Mouse (Mus musculus) MEL (cell line): ENCODE measurements around the gene Scgb3a1. TPM values are rescaled to one million over a fixed set of nuclear protein-coding genes. Genes with fewer than 3 reads are reported as not detected.

ENCODE experiments used
- DNase-seq: peaks from one replicate; pipeline ENCODE4 v3.0.0; 2011; ENCODE audit warnings: low read depth, low spot score
- H3K27ac ChIP-seq: 2 replicates; pipeline ENCODE4 v1.5.1; 2012; ENCODE audit warnings: low read depth, mild to moderate bottlenecking, control low read depth, low read length, moderate library complexity; ENCODE audit not compliant: control insufficient read depth
- H3K27me3 ChIP-seq, 2 experiments: fragments of 150-350 bp in 1 of 2; sonication (generic) in 1 of 2; 2 replicates each; pipeline ENCODE4 v1.6.1; 2012; ENCODE audit warnings: low read length in 2 of 2, mild to moderate bottlenecking in 2 of 2, improper control_type of control experiment in 1 of 2, moderate library complexity in 1 of 2; ENCODE audit not compliant: insufficient read depth in 2 of 2, control insufficient read depth in 1 of 2
- H3K36me3 ChIP-seq, 2 experiments: 2 replicates each; pipeline ENCODE4 v1.6.1; 2012 to 2014; ENCODE audit warnings: low read length in 2 of 2, improper control_type of control experiment in 1 of 2, inconsistent platforms in 1 of 2, mild to moderate bottlenecking in 1 of 2; ENCODE audit not compliant: insufficient read depth in 2 of 2, control insufficient read depth in 1 of 2
- H3K4me1 ChIP-seq, 2 experiments: fragments of 150-350 bp in 1 of 2; sonication (generic) in 1 of 2; 2 replicates each; pipeline ENCODE4 v1.6.1; 2012; ENCODE audit warnings: low read length in 2 of 2, improper control_type of control experiment in 1 of 2, mild to moderate bottlenecking in 1 of 2; ENCODE audit not compliant: insufficient read depth in 2 of 2, control insufficient read depth in 1 of 2
- H3K4me3 ChIP-seq, 2 experiments: fragments of 150-350 bp in 1 of 2; sonication (generic) in 1 of 2; 2 replicates each; pipeline ENCODE4 v1.5.1; 2012; ENCODE audit warnings: low read depth in 2 of 2, low read length in 2 of 2, mild to moderate bottlenecking in 2 of 2, moderate library complexity in 2 of 2, control low read depth in 1 of 2, improper control_type of control experiment in 1 of 2; ENCODE audit not compliant: control insufficient read depth in 1 of 2, insufficient read depth in 1 of 2
- H3K79me2 ChIP-seq: 2 replicates; pipeline ENCODE4 v1.6.1; 2012; ENCODE audit warnings: mild to moderate bottlenecking, low read length, moderate library complexity; ENCODE audit not compliant: control insufficient read depth, poor library complexity, insufficient read depth
- H3K9ac ChIP-seq: 2 replicates; pipeline ENCODE4 v1.6.1; 2012; ENCODE audit warnings: low read depth, mild to moderate bottlenecking, control low read depth, low read length, moderate library complexity; ENCODE audit not compliant: control insufficient read depth, poor library complexity, severe bottlenecking
- H3K9me3 ChIP-seq: fragments of 150-350 bp; sonication (generic); replicated peaks from 2 replicates; pipeline ENCODE4 v1.6.1; 2012; ENCODE audit warnings: mild to moderate bottlenecking, low read length, improper control_type of control experiment, moderate library complexity; ENCODE audit not compliant: insufficient read depth
- E2F4 ChIP-seq: IDR thresholded peaks from 2 replicates; pipeline ENCODE4 v1.6.1; 2011; ENCODE audit warnings: low read depth, low read length, improper control_type of control experiment, borderline replicate concordance
- HCFC1 ChIP-seq: IDR thresholded peaks from 2 replicates; pipeline ENCODE4 v1.6.1; 2012; ENCODE audit warnings: low read depth, mild to moderate bottlenecking, inconsistent platforms, low read length, improper control_type of control experiment, moderate library complexity
- JUND ChIP-seq: IDR thresholded peaks from 2 replicates; pipeline ENCODE4 v1.6.1; 2011; ENCODE audit warnings: low read depth, mild to moderate bottlenecking, improper control_type of control experiment, low read length
- MAFK ChIP-seq: IDR thresholded peaks from 2 replicates; pipeline ENCODE4 v1.6.1; 2011; ENCODE audit warnings: low read depth, mild to moderate bottlenecking, low read length, improper control_type of control experiment, borderline replicate concordance
- MAZ ChIP-seq: IDR thresholded peaks from 2 replicates; pipeline ENCODE4 v1.6.1; 2012; ENCODE audit warnings: low read depth, mild to moderate bottlenecking, inconsistent platforms, low read length, improper control_type of control experiment
- MXI1 ChIP-seq: IDR thresholded peaks from 2 replicates; pipeline ENCODE4 v1.6.1; 2011; ENCODE audit warnings: mild to moderate bottlenecking, low read depth, low read length, improper control_type of control experiment
- MYB ChIP-seq: IDR thresholded peaks from 2 replicates; pipeline ENCODE4 v1.6.1; 2011; ENCODE audit warnings: mild to moderate bottlenecking, low read depth, low read length, improper control_type of control experiment
- POLR2AphosphoS2 ChIP-seq: IDR thresholded peaks from 2 replicates; pipeline ENCODE4 v1.6.1; 2011; ENCODE audit warnings: low read length, improper control_type of control experiment
- RAD21 ChIP-seq: IDR thresholded peaks from 2 replicates; pipeline ENCODE4 v1.6.1; 2011; ENCODE audit warnings: mild to moderate bottlenecking, low read depth, low read length, improper control_type of control experiment
- SIN3A ChIP-seq: IDR thresholded peaks from 2 replicates; pipeline ENCODE4 v1.6.1; 2012; ENCODE audit warnings: low read length, improper control_type of control experiment, inconsistent platforms
- SMC3 ChIP-seq: IDR thresholded peaks from 2 replicates; pipeline ENCODE4 v1.6.1; 2011; ENCODE audit warnings: low read depth, low read length, improper control_type of control experiment
- TCF12 ChIP-seq: IDR thresholded peaks from 2 replicates; pipeline ENCODE4 v1.6.1; 2014; ENCODE audit warnings: low read depth, mild to moderate bottlenecking, inconsistent platforms, low read length, improper control_type of control experiment, moderate library complexity
- ZC3H11A ChIP-seq: IDR thresholded peaks from 2 replicates; pipeline ENCODE4 v1.6.1; 2012; ENCODE audit warnings: low read depth, mild to moderate bottlenecking, inconsistent platforms, low read length, improper control_type of control experiment
- ZKSCAN1 ChIP-seq: IDR thresholded peaks from 2 replicates; pipeline ENCODE4 v1.6.1; 2012; ENCODE audit warnings: low read depth, mild to moderate bottlenecking, inconsistent platforms, low read length, improper control_type of control experiment, moderate library complexity
- ZNF384 ChIP-seq: IDR thresholded peaks from 2 replicates; pipeline ENCODE4 v1.6.1; 2012; ENCODE audit warnings: low read depth, mild to moderate bottlenecking, inconsistent platforms, low read length, improper control_type of control experiment
- polyA plus RNA-seq, 2 experiments: library from polyadenylated mRNA; stranded (reverse) in 1 of 2; unstranded in 1 of 2; fragments of >175 nt in 1 of 2; fragments of >200 nt in 1 of 2; gene quantifications; 2 replicates each; pipeline versions ENCODE4 v1.2.1 to v1.2.4; 2012; ENCODE audit warnings: low replicate concordance in 2 of 2, low read depth in 1 of 2; ENCODE audit not compliant: insufficient read length in 2 of 2, insufficient read depth in 1 of 2, missing spikeins in 1 of 2
- total RNA-seq: library from RNA; depleted of rRNA; stranded (reverse); fragments of 300-350 nt; gene quantifications from 2 replicates; pipeline ENCODE4 v1.2.3, GENCODE M21; 2012

Scgb3a1 gene
- total and polyA plus RNA-seq, 3 experiments = not detected

- Histone ChIP-seq H3K27ac (no peak overlapping the region), H3K36me3 (peaks cover 2 to 8% of the 10 kb centered on the region in 2 experiments; a peak in 3 of 4 replicates), H3K4me1 (peaks cover 5 to 9% of the 10 kb centered on the region in 2 experiments), H3K79me2 (no peaks in the 10 kb centered on the region), H3K9ac (no peak overlapping the region), H3K4me3 (no peak overlapping the region), H3K9me3 (no peaks in the 10 kb centered on the region), H3K27me3 (no peaks in the 10 kb centered on the region)
- TF ChIP-seq TCF12 (no peak), MXI1 (no peak), JUND (no peak)
- DNase-seq = no peak
Measured at GRCm38 (mm10) chr11:49665462-49665861, 2.1 kb downstream of the Scgb3a1 start.

GRCm38 (mm10) chr11:49673433-49673832, 10.0 kb downstream of the Scgb3a1 start:
- Histone ChIP-seq H3K9me3 (no peaks in the 10 kb centered on the region), H3K36me3 (peaks cover 0 to 59% of the 10 kb centered on the region in 2 experiments; a peak in 2 of 4 replicates), H3K9ac (no peak overlapping the region), H3K4me3 (no peak overlapping the region), H3K27ac (no peak overlapping the region), H3K27me3 (no peaks in the 10 kb centered on the region), H3K79me2 (no peaks in the 10 kb centered on the region), H3K4me1 (no peaks in the 10 kb centered on the region)
- no peak for DNase-seq
- TF ChIP-seq ZNF384 = no peak
- no peak for TF ChIP-seq HCFC1
- TF ChIP-seq SMC3 = no peak
- no peak for TF ChIP-seq E2F4
- no peak for TF ChIP-seq POLR2AphosphoS2
- TF ChIP-seq ZC3H11A = no peak
- TF ChIP-seq MAFK = no peak
- TF ChIP-seq SIN3A = no peak
- TF ChIP-seq MAZ = no peak
- TF ChIP-seq MXI1 = no peak
- TF ChIP-seq RAD21 = no peak

GRCm38 (mm10) chr11:49684237-49684973, 21.0 kb downstream of the Scgb3a1 start:
- Histone ChIP-seq H3K27me3 (no peaks in the 10 kb centered on the region), H3K4me3 (no peak overlapping the region), H3K4me1 (peaks cover 0 to 19% of the 10 kb centered on the region in 2 experiments; a peak in 3 of 4 replicates)
- TF ChIP-seq MAFK (no peak), ZKSCAN1 (no peak), MYB (no peak), TCF12 (no peak), HCFC1 (no peak)
- TF ChIP-seq, all 39 proteins: peak for 0
- no peaks in the 10 kb centered on the region for H3K9me3 ChIP-seq
- peaks cover 1% of the 10 kb centered on the region; the same call in 1 of the 2 replicates for H3K79me2 ChIP-seq
- H3K9ac ChIP-seq = no peak overlapping the region
- DNase-seq = no peak
- H3K36me3 ChIP-seq = peaks cover 24 to 84% of the 10 kb centered on the region in 2 experiments
- no peak overlapping the region for H3K27ac ChIP-seq
